Mouse (Mus musculus) testis, adult 2 months (tissue): ENCODE measurements around the gene Catsper3.

Source experiments
- CTCF ChIP-seq: fragments of 200-500 bp; IDR thresholded peaks from 2 replicates; pipeline ENCODE4 v1.5.1; 2012; ENCODE audit warnings: low read depth, mild to moderate bottlenecking, inconsistent platforms, low read length, moderate library complexity; ENCODE audit not compliant: control insufficient read depth, insufficient read depth, insufficient replicate concordance
- POLR2A ChIP-seq: fragments of 200-500 bp; IDR thresholded peaks from 2 replicates; pipeline ENCODE4 v1.6.1; 2012; ENCODE audit warnings: low read depth, mild to moderate bottlenecking, inconsistent platforms, low read length, moderate library complexity; ENCODE audit not compliant: control insufficient read depth

DNA sequence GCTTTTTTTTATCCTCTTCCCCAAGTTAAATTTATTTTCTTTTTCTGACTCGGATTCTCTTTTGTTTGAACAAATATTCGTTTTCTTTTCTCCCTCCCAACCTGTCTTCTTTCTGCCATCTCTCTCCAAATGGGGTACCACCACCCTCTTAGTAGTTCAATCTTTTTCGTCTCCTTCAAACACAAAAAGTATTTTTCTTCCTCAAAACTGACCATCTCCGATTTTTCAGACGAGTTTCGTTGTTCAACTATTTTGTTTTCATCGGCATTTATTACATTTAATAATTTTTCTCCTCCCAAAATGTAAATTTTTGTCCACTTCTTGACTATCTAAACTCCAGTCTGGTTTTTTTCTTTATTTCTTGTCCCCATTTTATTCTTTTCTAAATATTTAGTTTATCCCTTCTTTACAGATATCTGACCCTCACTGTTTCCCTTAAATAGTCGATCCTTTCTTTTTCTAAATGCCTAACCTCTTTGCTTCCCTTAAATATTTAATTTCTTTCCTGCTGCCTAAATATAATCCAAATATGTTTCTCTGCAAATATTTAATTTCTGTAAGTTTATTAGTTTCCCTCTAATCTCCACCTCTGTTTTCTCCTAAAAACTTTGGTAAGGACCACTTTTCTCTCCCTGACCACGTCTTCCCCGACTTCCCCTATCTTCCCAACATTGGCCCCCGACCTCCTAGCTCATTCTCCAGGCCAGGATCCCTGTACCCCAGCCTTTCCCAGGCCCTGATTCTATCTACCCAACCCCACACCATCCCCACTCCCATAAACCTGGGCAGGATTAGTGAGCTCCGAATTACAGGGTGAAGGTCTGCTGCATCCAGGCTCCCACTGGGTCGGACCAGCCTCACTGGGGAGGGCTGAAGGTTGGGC is 42.7 kb downstream of the Catsper3 start:
- TF ChIP-seq POLR2A (no peak), CTCF (no peak)
